Mouse (Mus musculus): ENCODE results near the gene Fgfr2.

DNA sequence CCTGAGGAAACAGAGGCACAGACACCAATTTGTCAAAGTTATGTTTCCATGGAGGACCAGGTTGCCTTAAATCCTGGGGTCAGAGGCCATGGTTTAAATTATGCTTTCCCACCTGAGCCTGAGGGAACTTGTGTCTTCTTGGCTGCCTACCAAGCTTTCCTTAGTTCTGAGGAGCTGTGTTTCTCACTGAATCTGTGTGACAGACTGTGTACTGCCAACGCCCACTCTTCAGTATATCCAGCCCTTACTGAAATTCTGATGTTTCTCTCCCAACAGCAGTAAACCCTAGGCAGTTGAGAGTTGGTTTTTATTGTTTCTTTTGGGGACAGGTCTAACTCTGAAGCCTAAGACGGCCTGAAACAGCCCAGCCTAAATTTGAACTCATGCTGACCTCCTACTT lies 529.4 kb downstream of the Fgfr2 start:
- TF ChIP-seq CTCF (conservative IDR thresholded peaks at IDR 0.05; ENCODE audit: low read length): no peak
- no peak for TF ChIP-seq NANOG (IDR thresholded peaks at IDR 0.05; ENCODE audit: borderline replicate concordance, low read length)

All from E14TG2a.4 (cell line).